In the genomic region with DNA sequence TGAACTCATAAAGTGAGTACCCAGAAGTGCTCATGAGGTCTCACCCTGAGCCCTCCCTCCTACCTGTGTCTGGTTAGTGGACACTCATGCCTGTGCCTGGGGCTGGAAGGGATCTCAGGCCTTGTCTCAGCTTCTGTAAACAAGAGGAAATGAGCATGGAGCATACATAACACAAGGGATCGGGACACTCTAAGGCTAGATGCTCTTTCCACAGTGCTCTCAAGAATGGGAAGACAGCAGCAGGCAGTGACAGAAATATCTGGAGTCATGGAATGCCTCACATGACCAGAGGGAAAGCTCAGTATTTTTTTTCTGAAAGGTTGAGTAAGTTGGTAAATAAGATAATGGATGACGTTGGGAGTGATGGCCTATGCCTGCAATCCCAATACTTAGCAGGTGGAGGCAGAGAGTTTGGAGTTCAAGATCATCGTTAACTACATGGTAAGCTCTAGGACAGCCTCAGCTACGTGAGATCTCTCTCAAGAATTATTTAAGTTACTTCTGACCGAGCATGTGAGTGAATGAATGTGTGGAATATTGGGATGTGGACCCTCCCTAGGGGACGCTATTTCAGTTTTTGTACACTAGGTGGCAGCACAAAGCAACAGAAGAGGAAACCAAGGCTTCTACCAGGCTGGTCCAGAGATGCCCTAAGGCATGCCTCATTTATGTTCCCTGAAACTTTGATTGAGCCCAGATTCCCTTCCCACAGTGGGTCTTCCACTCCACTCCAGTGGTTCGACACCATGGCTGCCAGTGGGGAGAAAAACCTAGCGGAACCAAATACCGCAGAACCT, we compare ENCODE assay signal across 10 mouse cellular contexts. TPM values are rescaled to one million over a fixed set of nuclear protein-coding genes. Genes with fewer than 3 reads are reported as not detected.
A peak's percentile ranks its signal among the peaks of the same experiment; 100 is the strongest.
DNase-seq lines count a peak whose midpoint lies in the region; ATAC-seq and TF ChIP-seq lines count a peak whose summit lies in the region.
"Had no signal": no experiment of that assay in that cellular context is flagged by ENCODE, and none has a peak within 500 bp of the region (broad histone marks: within the 10 kb centered on the region; RNA-seq: fewer than 3 reads in every experiment).

No protein-coding gene starts in this region.

- ATAC-seq in hindbrain, embryonic 13.5 days (ENCODE audit: low FRiP score), result peak; percentile 70; the same call in 1 of the 2 replicates

- no peaks in the 10 kb centered on the region for H3K9me3 ChIP-seq in MEL (replicated peaks; ENCODE audit: insufficient read depth, low read length)
- H3K9me3 ChIP-seq in hindbrain, embryonic 13.5 days, result no peaks in the 10 kb centered on the region
- H3K9me3 ChIP-seq: limb, embryonic 13.5 days had no signal

- H3K27me3 ChIP-seq in MEL (ENCODE audit: control insufficient read depth in 1 of 2, insufficient read depth in 2 of 2, low read length in 2 of 2), result peaks cover 0 to 3% of the 10 kb centered on the region in 2 experiments; a peak in 2 of 4 replicates
- peaks cover 13% of the 10 kb centered on the region for H3K27me3 ChIP-seq in hindbrain, embryonic 13.5 days

- TF ChIP-seq CTCF in MEL (IDR thresholded peaks at IDR 0.05 in 2 of 3, conservative IDR thresholded peaks at IDR 0.05 in 1 of 3; ENCODE audit: control insufficient read depth in 1 of 3, insufficient read depth in 1 of 3, low read depth in 2 of 3, low read length in 3 of 3, poor library complexity in 1 of 3, severe bottlenecking in 1 of 3), result peak; percentile 74 to 99 (median 98)

- no peak for TF ChIP-seq POLR2A in MEL (IDR thresholded peaks at IDR 0.05; ENCODE audit: control insufficient read depth in 1 of 2, insufficient read depth in 1 of 2, low read depth in 1 of 2, low read length in 2 of 2, poor library complexity in 1 of 2)

- H3K36me3 ChIP-seq in MEL (ENCODE audit: control insufficient read depth in 1 of 2, insufficient read depth in 2 of 2, low read length in 2 of 2), result peaks cover 0 to 3% of the 10 kb centered on the region in 2 experiments; a peak in 1 of 4 replicates
- H3K36me3 ChIP-seq in hindbrain, embryonic 13.5 days, result no peaks in the 10 kb centered on the region
- H3K36me3 ChIP-seq: embryonic facial prominence, embryonic 12.5 days; limb, embryonic 13.5 days had no signal

- H3K4me2 ChIP-seq in hindbrain, embryonic 13.5 days, result no peak overlapping the region
- H3K4me2 ChIP-seq: embryonic facial prominence, embryonic 12.5 days; limb, embryonic 13.5 days had no signal

- H3K4me1 ChIP-seq in MEL (ENCODE audit: control insufficient read depth in 1 of 2, insufficient read depth in 2 of 2, low read length in 2 of 2), result peaks cover 0 to 3% of the 10 kb centered on the region in 2 experiments; a peak in 3 of 4 replicates
- H3K4me1 ChIP-seq in hindbrain, embryonic 13.5 days (replicated peaks), result peaks cover 16% of the 10 kb centered on the region
- H3K4me1 ChIP-seq: embryonic facial prominence, embryonic 12.5 days; limb, embryonic 13.5 days had no signal

- WGBS in hindbrain, embryonic 13.5 days, result 27% methylated on average over 9 of the region's 9 CpGs

- no peak overlapping the region for H3K27ac ChIP-seq in MEL (ENCODE audit: control insufficient read depth, low read depth, low read length)
- 0 out of 2 replicates have a peak overlapping the region, but pooled peaks have one; percentile 35 for H3K27ac ChIP-seq in hindbrain, embryonic 13.5 days
- H3K27ac ChIP-seq: embryonic facial prominence, embryonic 12.5 days; limb, embryonic 13.5 days had no signal

- TF ChIP-seq RAD21 in MEL (IDR thresholded peaks at IDR 0.05; ENCODE audit: low read depth, low read length), result peak; percentile 91

- no peaks in the 10 kb centered on the region for H3K79me2 ChIP-seq in MEL (ENCODE audit: control insufficient read depth, insufficient read depth, low read length, poor library complexity)

- peak; percentile 73 for DNase-seq in layer of hippocampus, adult 9-10 months (ENCODE audit: low spot score)
- no peak for DNase-seq in layer of hippocampus, postnatal 25 days (ENCODE audit: extremely low spot score in 1 of 2, low spot score in 1 of 2)
- peak; percentile 77 for DNase-seq in MEL (ENCODE audit: low read depth, low spot score)
- DNase-seq in cerebellum, postnatal 25 days, result peak; percentile 69 to 75
- peak; percentile 78 for DNase-seq in mesoderm, embryonic 11.5 days (ENCODE audit: low read depth, low spot score)
- DNase-seq in frontal cortex, postnatal 10 days (ENCODE audit: low spot score in 2 of 2), result no peak
- DNase-seq in left cerebral cortex, adult 11 months (ENCODE audit: low spot score), result no peak

- no peak for TF ChIP-seq EP300 in MEL (IDR thresholded peaks at IDR 0.05; ENCODE audit: low read depth in 1 of 2, low read length in 2 of 2)

- no peak overlapping the region for H3K9ac ChIP-seq in MEL (ENCODE audit: control insufficient read depth, low read depth, low read length, poor library complexity, severe bottlenecking)
- H3K9ac ChIP-seq in hindbrain, embryonic 13.5 days, result 0 out of 2 replicates have a peak overlapping the region, but pooled peaks have one; percentile 13
- H3K9ac ChIP-seq: embryonic facial prominence, embryonic 12.5 days; limb, embryonic 13.5 days had no signal

- H3K4me3 ChIP-seq in MEL (ENCODE audit: control insufficient read depth in 1 of 2, insufficient read depth in 1 of 2, low read depth in 2 of 2, low read length in 2 of 2), result no peak overlapping the region
- H3K4me3 ChIP-seq in hindbrain, embryonic 13.5 days, result no peak overlapping the region
- H3K4me3 ChIP-seq: embryonic facial prominence, embryonic 12.5 days; limb, embryonic 13.5 days had no signal

TF ChIP-seq in MEL, 35 proteins besides CTCF, POLR2A, EP300 and RAD21:
- TF ChIP-seq UBTF (IDR thresholded peaks at IDR 0.05; ENCODE audit: borderline replicate concordance, insufficient read depth, low read depth, low read length) (no peak), BHLHE40 (IDR thresholded peaks at IDR 0.05; ENCODE audit: borderline replicate concordance, low read depth, low read length) (0 out of 2 replicates have a peak, but pooled peaks have one; percentile 35), JUND (IDR thresholded peaks at IDR 0.05; ENCODE audit: low read depth, low read length) (0 out of 2 replicates have a peak, but pooled peaks have one; percentile 43), GABPA (IDR thresholded peaks at IDR 0.05; ENCODE audit: low read depth, low read length) (no peak), MYB (IDR thresholded peaks at IDR 0.05; ENCODE audit: low read depth, low read length) (no peak), ZC3H11A (IDR thresholded peaks at IDR 0.05; ENCODE audit: low read depth, low read length) (peak; percentile 79), TBP (IDR thresholded peaks at IDR 0.05; ENCODE audit: low read depth, low read length) (no peak), ZNF384 (IDR thresholded peaks at IDR 0.05; ENCODE audit: low read depth, low read length) (no peak), NRF1 (IDR thresholded peaks at IDR 0.05; ENCODE audit: insufficient read depth, low read depth, low read length, poor library complexity, severe bottlenecking) (no peak), MAZ (IDR thresholded peaks at IDR 0.05; ENCODE audit: low read depth, low read length) (peak; percentile 40; the same call in 1 of the 2 replicates), RCOR1 (IDR thresholded peaks at IDR 0.05; ENCODE audit: low read depth, low read length) (0 out of 2 replicates have a peak, but pooled peaks have one; percentile 11), SMC3 (IDR thresholded peaks at IDR 0.05; ENCODE audit: low read depth, low read length) (peak; percentile 94), MYC (IDR thresholded peaks at IDR 0.05; ENCODE audit: low read depth, low read length) (0 out of 2 replicates have a peak, but pooled peaks have one; percentile 52), MAFK (IDR thresholded peaks at IDR 0.05; ENCODE audit: borderline replicate concordance, low read depth, low read length) (no peak), MAX (IDR thresholded peaks at IDR 0.05; ENCODE audit: low read length) (no peak), SIN3A (IDR thresholded peaks at IDR 0.05; ENCODE audit: low read length) (peak; percentile 41; the same call in 1 of the 2 replicates), HCFC1 (IDR thresholded peaks at IDR 0.05; ENCODE audit: low read depth, low read length) (0 out of 2 replicates have a peak, but pooled peaks have one; percentile 16)

RNA-seq across cellular contexts. Expression of a gene that starts 49.8 kb away (rescaled TPM):
- 100 to 1,000 TPM; 179 to 212 TPM for total RNA-seq in layer of hippocampus, postnatal 25 days (2021)
- total RNA-seq in MEL (2012; rRNA removed), result 16.2 and 16.9 TPM in 2 replicates
- 100 to 1,000 TPM in 1 of 2 experiments, 10 to 100 TPM in 1; 71.4 to 117 TPM for polyA plus RNA-seq in MEL (2012; ENCODE audit: insufficient read depth in 1 of 2, insufficient read length in 2 of 2, low read depth in 1 of 2, low replicate concordance in 2 of 2, missing spikeins in 1 of 2)
- polyA plus RNA-seq in hindbrain, embryonic 13.5 days (2015; fragmentation: Nextera tagmentation; extraction: Ambion mirVana), result 14.5 and 14.8 TPM in 2 replicates

Comparison
In these comparisons a context has a peak if more than half of its experiments do, and no peak if none do; other contexts are left out.
1. DNase-seq: peak in layer of hippocampus, adult 9-10 months (single experiment), MEL (single experiment), cerebellum, postnatal 25 days (2 of 2) and mesoderm, embryonic 11.5 days (single experiment); none in layer of hippocampus, postnatal 25 days (0 of 2), frontal cortex, postnatal 10 days (0 of 2) and left cerebral cortex, adult 11 months (single experiment).
2. RNA of a gene that starts 49.8 kb away (total RNA-seq): 179 to 212 TPM in layer of hippocampus, postnatal 25 days; 16.2 to 16.9 TPM in MEL; every median in the first group is over 10 times any median in the second.